Mouse (Mus musculus) heart, postnatal 0 days (tissue): Measurements from ENCODE around the gene Gatad2a. TPM values are rescaled to one million over a fixed set of nuclear protein-coding genes. Genes with fewer than 3 reads are reported as not detected.

Experiments
- ATAC-seq: fragments of 200-750 bp; cut with Nextera tagmentation; 2 replicates; pipeline ENCODE4 v1.8.0; 2017; ENCODE audit warnings: low read depth, moderate number of reproducible peaks, moderate library complexity; ENCODE audit not compliant: insufficient read depth
- DNase-seq: peaks from one replicate; pipeline ENCODE4 v3.0.0-alpha.2; 2016; ENCODE audit warnings: low spot score
- H3K27ac ChIP-seq: fragments of 300-500 bp; sonication (generic); 2 replicates; pipeline ENCODE4 v1.5.1; 2014; ENCODE audit warnings: low read depth, mild to moderate bottlenecking
- H3K27me3 ChIP-seq: fragments of 300-500 bp; sonication (generic); 2 replicates; pipeline ENCODE4 v1.6.1; 2014; ENCODE audit warnings: low read length, mixed read lengths; ENCODE audit not compliant: control insufficient read depth, insufficient read depth
- H3K36me3 ChIP-seq: fragments of 300-500 bp; sonication (generic); replicated peaks from 2 replicates; pipeline ENCODE4 v1.6.1; 2014; ENCODE audit warnings: low read length, mixed read lengths; ENCODE audit not compliant: control insufficient read depth, insufficient read depth
- H3K4me1 ChIP-seq: fragments of 300-500 bp; sonication (generic); 2 replicates; pipeline ENCODE4 v1.6.1; 2014; ENCODE audit warnings: antibody characterized with exemption; ENCODE audit not compliant: control insufficient read depth, insufficient read depth
- H3K4me2 ChIP-seq: fragments of 300-500 bp; sonication (generic); 2 replicates; pipeline ENCODE4 v1.6.1; 2014; ENCODE audit warnings: low read depth, mild to moderate bottlenecking, low read length, moderate library complexity
- H3K4me3 ChIP-seq: fragments of 300-500 bp; sonication (generic); 2 replicates; pipeline ENCODE4 v1.5.1; 2014; ENCODE audit warnings: low read depth, low read length
- H3K9ac ChIP-seq: fragments of 300-500 bp; sonication (generic); replicated peaks from 2 replicates; pipeline ENCODE4 v1.6.1; 2014; ENCODE audit warnings: low read depth, low read length, mixed read lengths
- H3K9me3 ChIP-seq: fragments of 300-500 bp; sonication (generic); replicated peaks from 2 replicates; pipeline ENCODE4 v1.6.1; 2016; ENCODE audit warnings: low read length; ENCODE audit not compliant: control insufficient read depth
- CTCF ChIP-seq: IDR thresholded peaks from 2 replicates; pipeline ENCODE4 v1.5.1; 2016; ENCODE audit warnings: antibody characterized with exemption, control low read depth, low read depth
- EP300 ChIP-seq: IDR thresholded peaks from 2 replicates; pipeline ENCODE4 v1.6.1; 2016; ENCODE audit warnings: antibody characterized with exemption, low read depth
- WGBS: fragments of 180-500 bp; shearing (Covaris S2); extraction: QIAGEN DNeasy Blood & Tissue Kit; methylation state at CpG from one replicate; pipeline ENCODE4 v1.1.7; 2014; 5-methylcytosine and 5-hydroxymethylcytosine counted together
- polyA plus RNA-seq: library from polyadenylated mRNA; unstranded; fragments of >200 nt; fragmentation: Nextera tagmentation; extraction: Ambion mirVana; gene quantifications from 2 replicates; pipeline ENCODE4 v1.2.1, GENCODE M21; 2015
- total RNA-seq: library from RNA; depleted of rRNA; stranded (reverse); fragments of >200 nt; gene quantifications from 2 replicates; pipeline ENCODE4 v1.2.3, GENCODE M21; 2014; ENCODE audit warnings: low replicate concordance

Gene Gatad2a
- total and polyA plus RNA-seq, 2 experiments from 2014 or later = 18.9 to 26.9 TPM

DNA sequence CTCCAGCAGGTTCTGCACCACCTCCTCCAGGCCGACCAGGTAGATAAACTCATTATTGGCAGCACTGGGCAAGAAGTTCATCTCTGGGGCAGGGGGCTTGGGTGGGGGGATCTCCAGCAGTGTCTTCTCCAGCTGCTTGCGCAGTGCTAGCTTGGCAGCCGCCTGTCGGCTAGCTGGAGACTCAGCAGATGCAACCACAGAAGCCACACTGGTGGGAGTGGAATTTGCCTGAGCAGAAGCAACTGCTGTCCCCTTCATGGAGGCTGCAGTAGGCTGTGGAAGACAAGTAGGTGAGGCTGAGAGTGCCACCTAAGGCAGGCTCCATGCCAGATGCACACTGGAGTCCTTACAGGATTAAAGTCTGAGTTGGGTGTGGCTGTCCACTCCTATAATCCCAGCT lies 81.7 kb downstream of the Gatad2a start:
- no peak overlapping the region for H3K9ac ChIP-seq

DNA sequence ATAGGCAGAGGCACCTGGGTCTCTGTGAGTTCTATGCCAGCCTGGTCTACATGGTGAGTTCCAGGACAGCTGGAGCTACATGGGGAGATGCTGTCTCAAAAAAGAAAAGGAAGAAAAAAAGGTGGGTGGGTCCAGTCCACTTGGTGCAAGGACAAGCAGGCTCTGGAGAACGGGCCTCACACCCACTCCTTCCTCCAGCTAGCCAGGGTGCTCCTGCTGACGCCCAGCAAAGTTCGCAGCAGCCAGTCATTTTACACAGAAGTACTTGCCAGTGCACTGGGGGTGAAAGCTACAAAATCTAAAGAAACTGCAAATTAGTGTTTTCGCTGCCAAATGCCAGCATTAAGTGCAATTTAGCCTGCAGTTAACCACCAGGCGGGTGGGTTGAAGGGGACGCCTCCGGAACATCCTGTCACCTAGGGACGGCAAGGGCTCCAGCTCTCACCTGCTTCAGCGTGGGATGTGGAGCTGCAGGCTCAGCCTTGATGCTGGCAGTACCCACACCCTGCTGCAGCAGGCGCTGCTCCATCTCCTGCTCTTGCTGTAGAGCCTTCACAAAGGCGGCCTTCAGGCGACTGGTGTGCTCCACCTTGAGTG lies 83.6 kb downstream of the Gatad2a start:
- 91% methylated on average over 12 of the region's 12 CpGs for WGBS

More for the DNA sequence above, 81.7 kb downstream of the Gatad2a start:
- Histone ChIP-seq H3K9me3 (no peaks in the 10 kb centered on the region), H3K4me2 (no peak overlapping the region), H3K36me3 (peaks cover 70% of the 10 kb centered on the region), H3K27me3 (no peaks in the 10 kb centered on the region), H3K4me3 (no peak overlapping the region), H3K27ac (peak overlapping the region; percentile 79), H3K4me1 (no peaks in the 10 kb centered on the region)
- TF ChIP-seq EP300 (no peak), CTCF (no peak)
- 71% methylated on average over 4 of the region's 4 CpGs for WGBS
- DNase-seq = no peak
- ATAC-seq = no peak

DNA sequence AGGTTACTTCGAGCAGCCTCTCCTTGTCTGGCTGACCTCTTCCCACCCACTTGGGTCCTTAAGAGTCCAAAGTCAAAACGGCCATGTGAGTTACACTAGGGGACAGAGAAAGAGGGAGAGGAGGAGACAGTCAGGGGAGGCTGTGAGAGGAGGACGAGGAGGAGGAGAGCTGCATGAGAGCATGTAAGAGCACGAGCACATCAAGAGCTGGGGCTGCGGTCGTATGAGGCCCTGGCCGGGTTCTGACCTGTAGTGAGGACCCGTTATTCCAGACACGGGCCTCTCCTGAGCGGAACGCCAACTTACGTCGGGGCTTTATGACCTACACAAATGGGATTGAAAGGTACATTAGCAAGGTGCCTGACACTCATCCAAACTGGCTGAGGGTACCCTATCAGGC lies 84.3 kb downstream of the Gatad2a start:
- no peaks in the 10 kb centered on the region for H3K4me1 ChIP-seq
- no peak overlapping the region for H3K4me3 ChIP-seq
- no peak for ATAC-seq
- H3K9me3 ChIP-seq = no peaks in the 10 kb centered on the region
- no peak for DNase-seq
- no peak overlapping the region for H3K27ac ChIP-seq
- H3K4me2 ChIP-seq = no peak overlapping the region
- WGBS = 86% methylated on average over 13 of the region's 13 CpGs
- peaks cover 77% of the 10 kb centered on the region for H3K36me3 ChIP-seq
- no peak overlapping the region for H3K9ac ChIP-seq
- TF ChIP-seq EP300 (no peak), CTCF (no peak)
- no peaks in the 10 kb centered on the region for H3K27me3 ChIP-seq

More for the DNA sequence above, 83.6 kb downstream of the Gatad2a start:
- DNase-seq = no peak
- no peaks in the 10 kb centered on the region for H3K9me3 ChIP-seq
- H3K36me3 ChIP-seq = peaks cover 84% of the 10 kb centered on the region
- H3K27me3 ChIP-seq = no peaks in the 10 kb centered on the region
- no peak overlapping the region for H3K4me3 ChIP-seq
- H3K4me1 ChIP-seq = no peaks in the 10 kb centered on the region
- no peak for TF ChIP-seq EP300
- no peak for TF ChIP-seq CTCF
- no peak overlapping the region for H3K4me2 ChIP-seq
- H3K9ac ChIP-seq = no peak overlapping the region
- ATAC-seq = no peak
- H3K27ac ChIP-seq = no peak overlapping the region

DNA sequence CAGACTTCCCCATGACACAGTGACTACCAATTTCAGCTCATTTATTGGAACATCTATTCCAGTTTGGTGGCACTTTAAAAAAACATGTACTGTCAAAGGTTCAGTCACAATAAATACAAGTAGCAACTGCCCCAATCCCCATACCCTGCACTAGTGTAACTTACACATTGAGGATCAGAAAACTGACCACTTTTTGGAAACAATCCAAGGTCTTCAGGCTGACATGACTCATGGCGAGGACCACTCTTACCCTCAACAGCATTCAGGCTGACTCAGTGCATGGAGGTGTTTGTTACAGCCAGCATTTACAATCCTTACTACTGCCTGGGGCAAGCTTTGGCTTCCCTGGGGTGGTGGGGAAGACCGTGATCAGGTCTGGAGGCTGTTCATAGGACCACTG lies 89.1 kb downstream of the Gatad2a start:
- H3K36me3 ChIP-seq = peaks cover 43% of the 10 kb centered on the region
- H3K27me3 ChIP-seq = no peaks in the 10 kb centered on the region
- no peak overlapping the region for H3K9ac ChIP-seq
- TF ChIP-seq CTCF (no peak), EP300 (no peak)
- H3K4me1 ChIP-seq = peaks cover 12% of the 10 kb centered on the region
- no peak overlapping the region for H3K27ac ChIP-seq
- DNase-seq (no peak), ATAC-seq (no peak)
- WGBS = 75% methylated on average over 2 of the region's 2 CpGs
- H3K4me2 ChIP-seq = no peak overlapping the region
- no peak overlapping the region for H3K4me3 ChIP-seq
- H3K9me3 ChIP-seq = no peaks in the 10 kb centered on the region

DNA sequence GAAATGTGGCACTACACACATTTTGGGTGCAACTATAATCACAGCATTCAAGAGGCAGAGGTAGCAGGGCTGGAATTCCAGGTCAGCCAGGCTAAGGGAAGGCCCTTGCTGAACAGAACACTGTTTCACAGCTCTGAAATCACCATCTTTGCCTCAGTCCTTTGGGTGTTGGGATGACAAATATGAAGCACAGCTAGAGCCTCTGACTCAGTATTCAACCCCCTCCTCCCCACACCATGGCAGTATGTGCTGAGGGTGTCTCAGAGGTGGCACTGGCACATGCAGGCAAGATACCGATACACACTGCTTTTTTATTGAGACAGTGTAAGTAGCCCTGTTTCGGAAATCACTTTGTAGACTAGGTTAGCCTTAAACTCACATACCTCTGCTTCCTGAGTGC lies 89.9 kb downstream of the Gatad2a start:
- Histone ChIP-seq H3K4me3 (no peak overlapping the region), H3K36me3 (peaks cover 35% of the 10 kb centered on the region), H3K27me3 (no peaks in the 10 kb centered on the region), H3K9me3 (no peaks in the 10 kb centered on the region), H3K4me2 (no peak overlapping the region), H3K4me1 (peaks cover 16% of the 10 kb centered on the region), H3K9ac (no peak overlapping the region), H3K27ac (no peak overlapping the region)
- 81% methylated on average over 2 of the region's 2 CpGs for WGBS
- no peak for TF ChIP-seq EP300
- no peak for TF ChIP-seq CTCF
- no peak for DNase-seq
- no peak for ATAC-seq

DNA sequence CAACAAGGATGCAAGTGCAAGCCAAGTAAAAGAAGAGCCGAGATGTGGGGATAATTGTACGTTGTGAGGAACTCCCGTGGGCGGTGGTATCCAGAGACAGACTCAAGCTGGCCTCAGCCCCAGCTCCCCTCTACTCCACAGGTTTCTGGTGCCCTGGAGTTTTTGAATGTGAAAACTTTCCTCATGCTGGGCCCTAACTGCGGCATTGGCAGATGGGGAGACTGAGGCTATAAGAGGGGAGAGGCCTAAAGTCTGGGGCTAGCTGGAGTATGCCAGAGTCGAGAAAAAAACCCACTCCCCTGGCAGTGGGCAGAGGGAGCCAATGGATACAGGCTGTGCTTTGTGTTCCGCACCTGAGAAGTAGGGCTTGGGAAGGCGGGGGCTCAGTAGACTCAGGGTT lies 92.1 kb downstream of the Gatad2a start:
- ATAC-seq (no peak), DNase-seq (no peak)
- Histone ChIP-seq H3K4me3 (no peak overlapping the region), H3K27me3 (no peaks in the 10 kb centered on the region), H3K4me2 (no peak overlapping the region), H3K36me3 (peaks cover 14% of the 10 kb centered on the region; the same call in 1 of the 2 replicates), H3K9me3 (no peaks in the 10 kb centered on the region), H3K4me1 (peaks cover 28% of the 10 kb centered on the region), H3K27ac (no peak overlapping the region), H3K9ac (no peak overlapping the region)
- 81% methylated on average over 8 of the region's 8 CpGs for whole genome bisulfite sequencing
- no peak for TF ChIP-seq CTCF
- no peak for TF ChIP-seq EP300
